Mouse (Mus musculus) NIH3T3 (cell line): Measurements from ENCODE around the gene Reg1.
"Not testable (repeated sequence)": the region's sequence is repeated elsewhere in the genome, so short reads cannot be mapped to it uniquely, and the experiment has no call there.

Experiments
- DNase-seq: peaks from one replicate; pipeline ENCODE4 v3.0.0-alpha.2; 2012; ENCODE audit warnings: low read depth

Gene Reg1

DNA sequence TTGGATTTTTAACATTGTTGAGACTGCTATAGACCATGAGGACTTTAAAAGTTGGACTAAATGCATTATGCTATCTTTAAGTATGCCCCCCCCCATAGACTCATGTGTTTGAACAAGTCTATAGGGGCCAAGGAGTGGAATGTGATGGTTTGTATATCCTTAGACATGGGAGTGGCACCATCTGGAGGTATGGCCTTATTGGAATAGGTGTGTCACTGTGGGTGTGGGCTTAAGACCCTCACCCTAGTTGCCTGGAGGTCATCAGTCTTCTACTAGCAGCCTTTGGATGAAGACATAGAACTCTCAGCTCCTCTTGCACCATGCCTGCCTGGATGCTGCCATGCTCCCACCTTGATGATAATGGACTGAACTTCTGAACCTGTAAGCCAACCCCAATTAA is at the start of gene Reg1:
TSS of gene Reg1 (plus strand) at position 301 of the 400 bp plus-strand sequence.
- not testable (repeated sequence) for DNase-seq

DNA sequence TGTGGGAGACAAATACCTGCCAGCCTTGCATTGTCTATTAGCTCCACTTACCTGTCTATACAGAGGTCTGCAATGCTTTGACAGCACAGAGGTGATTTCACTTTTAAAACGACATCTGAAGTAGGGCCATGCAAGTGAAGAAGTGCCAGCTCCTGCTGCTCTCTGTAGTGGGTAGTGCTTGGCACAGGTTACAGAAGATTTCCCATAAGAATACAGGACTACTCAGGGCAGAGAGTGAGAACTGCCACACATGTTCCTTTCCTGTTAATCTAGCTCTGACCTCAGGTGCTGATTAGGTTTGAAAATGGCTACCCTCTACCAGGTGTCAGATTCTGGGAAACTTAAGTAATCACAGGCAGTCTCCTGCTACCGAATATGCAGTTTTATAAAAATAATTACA is 43.7 kb upstream of the Reg1 start, which contains the start of gene Reg3d:
TSS of gene Reg3d (minus strand) at position 101 of the 400 bp plus-strand sequence.
- DNase-seq: no peak

DNA sequence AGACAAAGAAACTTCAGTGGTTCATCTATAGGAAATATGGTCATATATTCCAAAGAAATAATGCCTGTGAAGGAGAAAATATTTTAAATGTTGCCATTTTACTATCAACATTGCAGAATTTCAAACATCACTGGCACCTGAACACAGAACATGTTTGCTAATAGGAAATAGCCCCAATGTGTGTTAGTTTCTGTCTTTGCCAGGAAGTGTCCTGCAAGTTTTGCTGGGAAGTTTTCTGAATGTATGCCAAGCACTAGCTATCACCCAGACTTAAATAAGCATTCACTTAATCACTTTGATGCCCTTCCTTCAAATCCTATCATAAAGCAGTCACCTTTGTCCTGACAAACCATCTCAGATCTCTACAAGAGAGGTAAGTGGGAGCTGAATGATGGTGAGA is 42.1 kb upstream of the Reg1 start, which contains the start of gene Reg3a:
TSS of gene Reg3a (plus strand) at position 301 of the 400 bp plus-strand sequence.
- DNase-seq: no peak

DNA sequence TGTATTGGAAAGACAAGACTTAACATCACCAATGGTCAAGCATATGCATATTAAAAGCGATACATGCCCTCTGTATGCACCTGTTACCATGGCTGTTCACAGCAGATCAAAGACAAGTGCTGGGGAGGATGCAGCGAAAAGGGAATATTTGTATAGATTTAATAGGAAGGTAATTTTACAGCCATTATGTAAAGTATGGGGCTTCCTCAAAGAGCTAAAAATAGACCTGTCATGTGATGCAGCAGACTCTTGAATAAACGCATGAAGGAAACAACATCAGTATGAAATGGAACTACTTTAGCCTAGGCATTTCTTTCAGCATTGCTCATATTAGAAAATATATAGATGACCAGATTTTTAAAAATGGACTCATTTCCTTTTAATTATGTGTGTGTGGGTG is 36.9 kb upstream of the Reg1 start:
- no peak for DNase-seq

DNA sequence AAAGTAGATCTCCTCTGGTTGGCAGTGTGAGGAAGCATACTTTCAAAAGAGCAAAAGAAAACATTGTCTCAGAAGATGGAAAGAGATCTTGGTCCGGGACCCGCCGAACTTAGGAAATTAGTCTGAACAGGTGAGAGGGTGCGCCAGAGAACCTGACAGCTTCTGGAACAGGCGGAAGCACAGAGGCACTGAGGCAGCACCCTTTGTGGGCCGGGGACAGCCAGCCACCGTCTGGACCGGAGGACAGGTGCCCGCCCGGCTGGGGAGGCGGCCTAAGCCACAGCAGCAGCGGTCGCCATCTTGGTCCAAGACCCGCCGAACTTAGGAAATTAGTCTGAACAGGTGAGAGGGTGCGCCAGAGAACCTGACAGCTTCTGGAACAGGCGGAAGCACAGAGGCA is 27.2 kb upstream of the Reg1 start, which contains the start of gene Reg2:
TSS of gene Reg2 (plus strand) at position 301 of the 400 bp plus-strand sequence.
- not testable (repeated sequence) for DNase-seq

DNA sequence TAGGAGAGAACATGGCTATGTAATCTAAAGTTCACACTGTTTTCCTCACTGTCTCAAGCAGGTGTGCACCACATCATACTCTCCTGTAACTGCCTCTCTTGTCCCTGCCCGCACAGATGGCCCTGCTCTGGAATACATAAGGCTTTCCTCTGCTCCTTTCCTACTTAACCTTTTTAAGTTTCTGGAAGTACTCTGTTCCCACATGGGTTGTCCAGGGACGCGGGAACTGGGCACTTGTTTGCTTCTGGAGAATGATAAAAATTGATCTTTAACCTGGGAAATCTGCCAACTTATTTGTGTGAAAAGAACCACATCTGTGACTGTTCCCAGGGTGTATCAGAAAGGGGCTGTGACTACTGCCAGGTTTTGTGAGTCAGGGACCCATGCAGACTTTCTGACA is 3.0 kb downstream of the Reg1 start:
- no peak for DNase-seq

DNA sequence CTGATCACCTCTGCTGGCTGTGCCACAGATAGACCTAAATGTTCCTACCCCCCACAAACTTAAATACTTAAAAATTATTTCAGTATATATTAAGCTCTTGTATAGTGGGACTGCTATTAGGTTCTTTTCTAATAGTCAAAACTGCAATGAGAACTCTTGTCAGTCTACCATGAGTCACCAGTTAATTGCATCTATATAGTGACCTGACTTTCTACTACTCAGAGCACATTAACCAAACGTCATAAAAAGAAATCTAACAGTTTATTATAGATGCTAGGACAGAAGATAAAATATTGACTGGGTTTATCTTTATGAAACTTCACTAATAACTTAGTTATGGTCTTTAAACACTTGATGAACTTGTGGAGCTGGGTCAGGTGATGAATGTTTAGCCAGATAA is 24.7 kb downstream of the Reg1 start:
- DNase-seq: no peak

DNA sequence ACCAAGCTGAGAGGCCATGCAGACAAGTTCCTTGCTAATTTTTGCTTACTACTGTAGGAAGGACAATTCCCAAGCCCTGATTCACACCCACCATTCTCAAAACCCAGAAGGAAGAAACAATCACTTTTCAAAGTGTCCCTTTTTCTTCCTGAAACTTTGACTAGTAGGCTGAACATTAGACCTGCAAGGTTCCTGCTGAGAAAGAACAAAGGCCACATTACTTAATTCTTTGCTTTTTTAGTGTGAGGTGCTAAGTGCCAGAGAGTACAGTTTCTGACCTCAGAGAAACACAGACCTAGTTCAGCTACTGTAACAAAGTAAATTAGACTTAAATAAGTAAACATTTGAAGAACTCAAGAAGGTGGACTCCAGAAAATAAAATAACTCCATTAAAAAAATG is 25.9 kb downstream of the Reg1 start:
- DNase-seq: no peak

DNA sequence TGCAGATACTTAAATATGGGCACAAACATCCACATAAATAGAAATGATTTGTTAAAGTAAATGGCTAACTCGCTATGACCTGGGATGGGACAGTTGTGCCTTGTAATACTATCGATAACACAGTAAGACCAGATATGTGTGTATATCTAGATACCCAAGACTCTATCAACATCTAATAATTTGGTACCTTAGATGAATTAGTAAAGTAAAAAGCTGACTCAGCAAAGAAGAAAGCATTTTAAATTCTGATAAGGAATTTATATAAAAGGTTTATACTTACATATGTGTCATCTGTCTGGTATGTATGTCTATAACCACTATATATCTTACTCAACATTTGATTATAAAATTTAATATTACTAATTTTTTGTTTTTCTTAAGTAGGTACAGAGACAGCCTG is 30.3 kb downstream of the Reg1 start:
- DNase-seq: no peak

DNA sequence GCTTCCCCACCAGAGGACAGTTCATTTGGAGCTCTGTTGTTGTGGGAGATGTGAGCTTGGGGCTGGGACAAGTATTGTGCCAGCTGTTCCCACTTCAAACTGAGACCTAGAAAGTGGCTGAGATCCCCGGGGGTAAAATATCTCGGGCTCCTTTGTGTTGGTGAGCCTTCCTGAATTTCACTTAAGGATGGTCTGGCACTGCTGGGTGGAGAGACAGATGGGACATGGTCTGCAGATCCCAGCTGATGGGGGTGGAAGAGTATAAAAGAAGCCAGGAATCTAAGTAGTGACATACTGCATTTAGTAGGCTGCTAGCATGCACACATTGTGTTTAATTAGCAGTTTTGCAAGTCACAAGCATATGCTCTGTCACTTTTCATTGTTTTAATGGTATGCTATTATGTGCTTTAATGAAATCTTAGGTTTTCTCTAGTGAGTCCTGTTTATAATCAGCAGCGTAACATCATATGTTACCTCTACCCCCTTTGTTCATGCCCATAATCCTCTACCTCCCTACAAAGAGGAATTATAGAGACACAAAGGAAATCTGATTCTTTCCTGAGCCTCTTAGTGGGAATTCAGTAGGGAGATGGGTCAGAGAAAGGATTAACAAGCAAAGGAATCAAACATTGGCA is 37.8 kb downstream of the Reg1 start:
- DNase-seq: no peak

DNA sequence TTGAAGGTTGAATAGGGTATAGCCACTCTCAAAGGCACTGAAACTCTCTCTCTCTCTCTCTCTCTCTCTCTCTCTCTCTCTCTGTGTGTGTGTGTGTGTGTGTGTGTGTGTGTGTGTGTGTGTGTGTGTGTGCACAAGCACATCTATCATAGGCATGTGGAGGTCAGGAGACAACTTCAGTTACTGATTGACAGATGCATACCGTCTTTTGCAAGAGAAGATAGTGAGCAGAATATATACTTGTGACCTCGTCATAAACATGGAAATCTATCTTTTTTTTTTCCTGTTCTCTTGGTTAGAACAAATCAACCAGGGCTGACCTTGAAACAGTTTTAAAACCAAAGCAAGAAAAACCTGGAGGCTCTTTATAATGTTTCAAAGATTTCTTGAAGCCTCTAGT is 39.8 kb downstream of the Reg1 start:
- no peak for DNase-seq

DNA sequence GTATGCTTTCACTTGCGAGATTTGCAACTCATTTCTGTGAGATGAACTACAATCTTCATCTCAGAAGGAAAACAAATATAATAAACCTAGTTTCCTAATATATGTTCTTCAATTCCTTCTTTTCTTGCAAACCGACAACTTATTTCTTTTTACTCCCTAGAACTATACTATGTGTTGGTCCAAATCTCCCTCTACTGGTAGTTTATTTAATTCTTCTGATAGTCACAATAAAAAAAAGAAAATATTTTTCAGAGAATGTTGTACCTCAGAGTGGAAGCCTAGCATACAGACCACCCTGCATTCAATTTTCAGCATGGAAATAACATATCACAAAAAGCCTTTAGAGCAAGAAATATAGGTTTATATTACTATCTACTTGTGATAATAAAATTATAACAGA is 40.8 kb downstream of the Reg1 start:
- no peak for DNase-seq

DNA sequence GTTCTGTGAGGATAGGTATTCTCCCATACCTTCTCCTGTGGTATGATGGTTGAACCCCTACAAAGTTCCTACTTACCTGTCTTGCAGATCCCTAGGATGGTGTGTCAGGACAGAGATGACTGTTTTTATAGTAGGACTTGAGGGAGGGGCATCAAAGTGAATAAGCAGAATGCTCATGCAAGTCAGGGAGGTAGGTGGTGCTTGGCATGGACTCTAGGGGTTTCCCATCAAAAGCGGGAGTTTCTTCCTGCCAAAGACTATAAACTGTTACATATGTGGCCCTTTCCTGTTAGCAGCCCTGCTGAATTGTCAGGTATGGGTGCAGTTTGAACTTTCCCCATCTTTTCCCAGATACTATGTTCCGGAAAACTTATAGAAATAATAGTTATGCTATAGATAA is 46.3 kb downstream of the Reg1 start, which contains the start of gene Reg3g:
TSS of gene Reg3g (minus strand) at position 101 of the 400 bp plus-strand sequence.
- DNase-seq: no peak

DNA sequence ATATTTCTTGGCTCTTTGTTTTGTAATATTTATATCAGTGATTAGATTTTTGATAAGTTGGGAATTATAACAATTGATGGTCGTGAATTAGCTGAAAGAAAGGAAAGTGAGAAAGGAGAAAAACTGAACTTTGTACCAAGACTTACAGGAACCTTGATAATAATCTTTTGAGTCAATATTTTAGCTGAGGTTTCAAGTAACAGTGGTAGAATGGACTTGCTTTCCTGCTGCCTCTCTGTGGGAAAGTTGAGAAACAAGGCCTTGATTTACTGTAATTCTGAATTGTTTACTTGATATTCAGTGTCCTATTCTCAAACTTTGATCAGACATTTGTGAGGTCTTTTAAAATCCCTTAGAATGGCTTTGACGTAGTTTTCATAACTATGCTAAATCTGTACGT is 46.8 kb downstream of the Reg1 start:
- no peak for DNase-seq
